Mouse (Mus musculus): ENCODE results near the gene Prickle1.
A peak's percentile ranks its signal among the peaks of the same experiment; 100 is the strongest.

Prickle1 gene

DNA sequence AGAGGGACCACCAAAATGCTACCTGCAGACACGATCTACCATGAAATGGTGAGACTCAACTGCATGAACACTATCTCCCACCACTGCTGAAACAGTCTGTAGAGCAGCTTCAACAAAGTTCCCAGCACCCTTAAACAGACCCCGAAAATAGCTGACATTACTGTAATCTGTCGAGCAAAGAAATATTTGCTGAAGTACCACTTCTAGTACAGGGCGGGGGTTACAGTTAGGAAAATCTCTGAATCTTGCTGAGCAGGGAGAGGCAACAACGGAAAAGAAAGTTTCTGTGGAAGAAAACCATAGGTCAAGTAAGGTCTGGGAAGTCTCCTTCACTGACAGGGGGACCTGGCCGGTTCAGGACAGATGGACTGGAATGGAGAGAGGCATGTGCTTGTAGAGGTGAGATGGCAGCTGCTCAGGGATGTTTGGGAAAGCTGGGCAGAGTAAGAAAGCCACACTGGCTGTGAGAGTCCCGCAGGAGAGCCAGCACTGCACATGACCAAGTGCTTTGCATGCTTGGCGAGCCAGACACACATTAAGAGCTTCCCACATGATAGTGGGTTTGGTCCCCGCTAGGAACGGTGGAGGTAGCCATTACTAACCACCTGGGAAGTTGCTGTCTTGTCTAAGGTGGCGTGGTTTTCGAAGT, 41.4 kb downstream of the Prickle1 start:
- no peak for ATAC-seq (ENCODE audit: low TSS enrichment)

DNA sequence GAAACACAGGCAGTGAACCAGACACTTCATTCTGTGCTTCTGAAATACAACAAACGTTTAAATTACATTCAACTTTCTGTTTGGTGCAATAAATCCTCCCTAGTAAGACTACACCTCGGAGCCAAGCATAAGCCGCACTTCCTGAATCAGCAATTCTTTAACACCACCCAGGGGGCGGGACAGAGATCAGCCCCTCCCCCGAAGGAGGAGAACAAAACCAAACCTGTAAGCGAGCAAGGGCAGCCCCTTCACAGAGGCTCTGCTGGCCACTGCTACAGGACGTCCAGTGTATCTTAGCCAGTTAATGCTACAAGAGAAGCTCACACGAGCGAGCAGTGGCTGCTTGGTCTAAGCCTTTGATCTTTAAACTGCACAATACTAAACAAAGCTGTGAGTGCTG, 43.5 kb downstream of the Prickle1 start:
- ATAC-seq (ENCODE audit: low TSS enrichment) = peak; percentile 42

DNA sequence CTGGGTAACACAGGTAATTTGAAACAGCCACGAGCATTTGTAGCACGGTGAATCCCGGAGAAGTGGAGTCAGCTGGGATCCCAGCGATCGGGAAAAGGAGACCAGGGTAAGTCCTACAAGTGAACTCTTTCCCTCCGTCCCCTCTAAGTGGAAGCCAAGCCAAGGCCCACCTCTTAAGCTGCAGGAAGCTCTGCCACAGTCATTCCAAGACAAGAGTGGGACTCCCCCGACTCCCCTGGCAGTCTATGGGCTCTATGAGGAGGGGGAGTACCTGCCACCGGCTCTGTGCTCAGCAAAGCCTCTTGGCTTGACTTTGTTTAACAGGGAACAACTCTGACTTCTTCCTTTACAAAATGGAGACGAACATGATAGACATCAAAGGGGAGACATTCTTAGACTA, 47.4 kb downstream of the Prickle1 start:
- ATAC-seq (ENCODE audit: low TSS enrichment) = no peak

- no peak for ATAC-seq (ENCODE audit: low TSS enrichment)
Measured at GRCm38 (mm10) chr15:93539415-93539814, 56.3 kb downstream of the Prickle1 start.

GRCm38 (mm10) chr15:93538551-93539205, 57.0 kb downstream of the Prickle1 start:
- ATAC-seq (ENCODE audit: low TSS enrichment) = peak; percentile 72

DNA sequence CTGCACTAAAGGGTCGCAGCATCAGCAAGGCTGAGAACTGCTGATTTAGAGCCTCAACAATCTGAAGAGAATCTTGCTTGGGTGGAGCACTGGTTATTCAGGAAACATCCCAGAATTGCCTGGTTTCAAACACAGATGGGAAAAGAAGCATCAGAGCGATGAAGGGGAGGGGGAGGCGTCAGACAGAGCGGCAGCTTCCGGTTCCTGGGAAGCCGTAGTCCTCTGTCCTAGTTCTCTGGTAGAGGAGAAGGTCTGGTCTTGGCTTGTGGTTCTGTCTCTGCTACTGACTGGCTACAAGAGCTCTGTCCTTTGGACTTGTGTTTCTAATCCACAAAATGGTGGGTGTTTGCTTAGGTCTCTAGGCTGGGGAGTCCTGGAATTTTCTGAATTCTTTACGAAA, 57.9 kb downstream of the Prickle1 start:
- peak; percentile 48 for ATAC-seq (ENCODE audit: low TSS enrichment)

- no peak for ATAC-seq (ENCODE audit: low TSS enrichment)
Measured at GRCm38 (mm10) chr15:93536191-93536590, 59.5 kb downstream of the Prickle1 start.

- no peak for ATAC-seq (ENCODE audit: low TSS enrichment)
Measured at GRCm38 (mm10) chr15:93530703-93531032, 65.0 kb downstream of the Prickle1 start.

- peak; percentile 32 for ATAC-seq (ENCODE audit: low TSS enrichment)
Measured at GRCm38 (mm10) chr15:93529831-93530702, 65.6 kb downstream of the Prickle1 start.

DNA sequence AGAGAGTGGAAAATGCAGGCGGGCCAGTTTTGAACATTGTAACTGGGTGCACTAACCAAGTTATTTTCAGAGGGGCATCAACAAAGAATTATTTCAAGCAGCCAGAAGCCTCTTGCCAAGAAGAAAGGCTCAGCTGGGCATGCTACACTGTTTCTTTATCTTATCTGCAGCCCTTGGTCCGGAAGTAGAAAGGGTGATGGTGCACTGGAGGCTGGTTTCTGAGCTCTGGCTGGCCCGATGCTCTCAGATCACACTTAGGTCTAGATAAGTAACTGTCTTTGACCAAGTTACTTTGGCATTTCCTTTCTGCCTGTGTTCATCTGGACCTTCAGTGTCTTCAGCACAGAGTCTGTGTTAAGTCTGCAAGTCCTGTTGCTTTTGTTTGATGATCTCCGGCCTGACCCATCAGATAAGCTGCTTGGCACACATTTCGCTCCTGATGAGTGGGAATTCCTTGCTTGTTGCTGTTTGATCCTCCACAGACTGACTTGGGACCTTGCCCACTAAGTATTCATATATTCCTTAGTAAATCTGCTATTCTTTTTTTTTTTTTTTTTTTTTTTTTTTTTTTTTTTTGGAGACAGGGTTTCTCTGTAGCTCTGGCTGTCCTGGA, 70.3 kb downstream of the Prickle1 start:
- no peak for ATAC-seq (ENCODE audit: low TSS enrichment)

DNA sequence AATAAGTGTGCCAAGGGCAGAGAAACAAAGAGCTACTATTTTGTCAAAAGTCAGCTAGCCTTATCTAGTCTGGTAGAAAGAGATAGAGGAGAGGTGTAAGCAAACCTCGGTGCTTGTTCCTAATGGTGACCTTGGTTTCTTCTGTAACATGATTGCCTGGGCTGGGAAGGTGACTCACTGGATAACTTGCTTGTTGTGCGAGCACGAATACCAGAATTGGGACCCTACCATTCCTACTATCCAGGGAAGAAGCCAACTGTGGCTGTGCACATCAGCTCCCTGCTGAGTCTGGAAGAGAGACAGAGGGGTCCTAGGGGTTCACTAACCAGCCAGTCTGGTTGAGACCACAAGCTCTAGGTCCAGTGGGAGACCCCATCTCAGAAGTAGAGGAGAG, 73.9 kb downstream of the Prickle1 start:
- no peak for ATAC-seq (ENCODE audit: low TSS enrichment)

- no peak for ATAC-seq (ENCODE audit: low TSS enrichment)
Measured at GRCm38 (mm10) chr15:93521088-93521786, 74.5 kb downstream of the Prickle1 start.

DNA sequence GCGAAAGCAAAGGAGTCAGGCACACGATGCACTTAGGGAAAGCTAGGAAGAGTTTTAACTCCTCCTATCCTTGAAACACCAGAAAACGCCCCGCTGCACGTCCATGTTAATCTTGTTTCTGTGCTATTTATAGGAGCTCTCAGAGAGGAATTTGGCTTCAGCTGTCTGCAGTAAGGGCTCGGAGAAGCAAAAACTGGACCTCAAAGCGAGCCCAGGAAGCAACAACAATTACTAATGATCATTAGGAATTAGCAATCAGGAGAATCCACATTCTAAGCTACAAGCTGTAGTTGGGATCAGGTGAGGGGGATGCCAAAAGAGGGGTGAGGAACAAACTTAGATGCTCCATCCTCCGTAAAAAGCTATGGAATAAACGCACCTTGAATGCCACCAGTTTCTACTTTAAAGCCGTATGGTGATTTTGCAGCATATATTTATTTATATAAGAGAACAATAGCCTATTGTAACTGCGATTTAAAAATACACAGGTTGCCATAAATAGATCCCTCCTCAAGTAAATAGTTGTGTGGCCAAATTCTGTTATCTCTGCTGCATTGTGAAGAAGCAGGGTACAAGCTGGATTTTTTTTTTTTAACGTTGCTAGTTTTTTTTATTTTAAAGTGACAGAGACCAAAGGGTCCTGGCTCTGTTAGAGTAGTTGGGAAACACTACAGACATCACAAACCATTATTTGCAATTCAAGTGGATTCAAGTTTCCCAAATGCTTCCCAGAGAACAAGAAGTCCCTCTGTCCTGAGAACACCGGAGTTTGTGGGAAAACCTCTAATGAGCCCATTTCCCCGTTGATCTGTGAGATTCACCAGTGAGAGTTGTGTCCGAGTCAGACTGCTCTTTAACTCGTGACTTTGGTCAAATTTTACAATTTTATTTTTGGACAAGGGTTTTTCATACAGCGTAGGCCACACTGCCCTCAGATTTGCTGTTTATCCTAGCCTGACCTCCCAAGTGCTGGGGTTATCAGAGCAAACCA, 75.6 kb downstream of the Prickle1 start:
- no peak for ATAC-seq (ENCODE audit: low TSS enrichment)

DNA sequence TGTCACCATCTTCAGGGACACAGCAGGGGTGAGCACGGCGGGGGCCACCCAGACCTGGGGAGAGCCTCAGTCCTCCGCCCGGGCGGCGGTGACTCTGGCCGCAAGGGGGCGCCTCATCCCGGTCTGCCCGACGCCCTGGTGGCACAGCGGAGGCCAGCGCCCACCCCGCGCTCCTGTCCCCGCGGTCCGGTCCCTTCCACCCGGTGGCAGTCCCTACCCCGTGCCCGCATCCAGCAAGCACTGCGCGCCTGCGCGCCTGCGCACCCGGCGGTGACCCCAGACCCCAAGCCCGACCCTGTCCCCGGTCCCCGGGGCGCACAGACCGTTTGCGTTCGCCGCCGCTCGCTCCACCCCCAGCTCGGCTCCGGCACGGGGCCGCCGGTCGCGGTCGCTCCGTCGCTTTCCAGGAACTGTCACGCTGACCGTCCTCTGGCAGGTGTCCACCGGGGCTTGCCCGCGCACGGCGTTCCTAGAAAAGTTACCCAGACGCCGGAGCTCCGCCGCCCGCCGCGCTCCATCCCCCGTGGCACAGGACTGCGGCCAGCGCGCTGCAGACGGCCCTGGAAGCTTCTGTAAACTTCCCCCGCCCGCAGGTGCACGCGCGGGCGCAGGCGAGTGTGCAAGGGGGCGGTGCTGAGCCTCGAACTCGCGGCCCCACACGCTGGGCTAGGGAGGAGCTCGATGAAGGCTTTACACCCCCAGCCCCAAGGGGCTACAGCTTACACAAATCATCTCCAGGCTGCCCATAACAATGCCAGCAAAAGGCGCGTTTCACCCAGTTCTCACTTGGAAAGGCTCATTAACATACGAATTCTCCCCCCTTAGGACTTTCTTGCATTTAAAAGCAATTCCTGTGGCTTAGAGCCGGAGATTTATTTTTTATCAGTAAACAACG, 76.5 kb downstream of the Prickle1 start:
- ATAC-seq (ENCODE audit: low TSS enrichment) = peak; percentile 55

DNA sequence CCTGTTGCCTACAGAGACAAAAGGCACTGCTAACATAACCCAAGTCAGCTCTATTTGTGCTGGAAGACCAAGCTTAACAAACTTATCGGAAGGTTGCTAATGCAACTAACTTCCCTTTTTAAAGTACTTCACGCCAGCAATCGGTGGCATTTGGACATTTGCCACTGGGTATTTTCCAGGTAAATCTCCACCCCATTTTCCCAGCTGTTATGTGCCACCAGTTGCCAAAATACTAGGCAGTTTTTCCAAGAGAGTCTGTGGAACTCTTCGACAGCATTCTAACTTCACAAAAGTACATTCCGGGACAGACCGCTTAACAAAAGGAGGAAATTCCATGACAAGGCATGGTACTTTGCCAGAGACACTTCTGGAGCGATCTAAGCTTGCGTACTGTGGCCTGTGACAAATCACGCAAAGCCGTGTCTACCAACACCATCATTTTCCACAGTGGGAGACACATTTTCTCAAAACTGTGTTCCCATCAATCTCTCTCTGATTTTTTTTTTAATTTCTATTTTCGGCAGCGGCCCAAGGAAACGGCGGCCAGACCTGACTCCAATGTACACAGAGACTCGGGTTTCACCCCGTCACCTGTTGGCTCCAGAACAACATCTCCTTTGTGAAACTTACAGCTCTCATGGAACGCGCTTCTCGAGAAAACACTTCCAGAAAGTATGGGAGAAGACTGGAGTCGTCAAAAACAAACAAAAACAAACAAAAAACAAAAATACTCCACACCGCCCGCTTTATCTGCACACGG, 77.4 kb downstream of the Prickle1 start:
- no peak for ATAC-seq (ENCODE audit: low TSS enrichment)

DNA sequence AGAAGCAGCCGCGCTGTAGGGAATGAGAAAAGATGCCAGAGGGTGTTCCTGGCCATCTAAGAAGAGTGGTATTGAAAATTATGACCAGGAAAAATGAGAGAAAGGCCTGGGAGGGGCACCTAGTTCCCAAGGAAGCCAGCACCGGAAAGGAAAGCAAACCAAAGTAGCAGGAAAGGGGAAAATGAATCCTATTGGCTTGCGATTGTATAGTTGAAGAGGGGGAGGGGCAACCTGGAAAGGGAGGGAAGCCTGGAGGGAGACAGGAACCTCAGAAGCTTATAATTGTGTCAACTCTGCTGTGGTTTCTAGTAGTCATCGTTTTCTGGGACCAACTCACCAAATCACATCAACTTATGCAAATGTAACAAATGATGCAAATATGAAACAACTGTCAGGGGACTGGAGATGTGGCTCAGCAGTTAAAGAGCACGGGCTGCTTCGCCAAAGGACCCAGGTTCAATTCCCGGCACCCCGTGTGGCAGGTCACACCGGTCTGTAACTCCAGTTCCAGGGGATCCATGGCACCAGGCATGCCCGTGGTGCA, 78.6 kb downstream of the Prickle1 start:
- no peak for ATAC-seq (ENCODE audit: low TSS enrichment)

GRCm38 (mm10) chr15:93515316-93515715, 80.4 kb downstream of the Prickle1 start:
- ATAC-seq (ENCODE audit: low TSS enrichment) = no peak

GRCm38 (mm10) chr15:93513939-93514341, 81.8 kb downstream of the Prickle1 start:
- ATAC-seq (ENCODE audit: low TSS enrichment) = no peak
